Mouse (Mus musculus) lung, adult 2 months (tissue): ENCODE results near the gene 4931406P16Rik. TPM values are rescaled to one million over a fixed set of nuclear protein-coding genes. Genes with fewer than 3 reads are reported as not detected.

Source experiments
- DNase-seq: peaks from one replicate; pipeline ENCODE4 v3.0.0; 2022
- H3K4me1 ChIP-seq: fragments of 200-500 bp; 2 replicates; pipeline ENCODE4 v1.6.1; 2011; ENCODE audit warnings: low read length; ENCODE audit not compliant: control insufficient read depth, insufficient read depth
- H3K4me3 ChIP-seq: fragments of 200-500 bp; replicated peaks from 2 replicates; pipeline ENCODE3; 2011; ENCODE audit warnings: low read depth, mild to moderate bottlenecking, control low read depth, low read length; ENCODE audit errors: extremely low read depth
- CTCF ChIP-seq: fragments of 200-500 bp; IDR thresholded peaks from 2 replicates; pipeline ENCODE4 v1.5.1; 2011; ENCODE audit warnings: mild to moderate bottlenecking, low read length, control low read depth; ENCODE audit not compliant: insufficient read depth
- POLR2A ChIP-seq: fragments of 200-500 bp; IDR thresholded peaks from 2 replicates; pipeline ENCODE4 v1.6.1; 2011; ENCODE audit warnings: low read depth, mild to moderate bottlenecking, control low read depth, low read length, borderline replicate concordance; ENCODE audit errors: extremely low read depth
- WGBS: fragments of 180-500 bp; shearing (Covaris S2); methylation state at CpG from one replicate; pipeline ENCODE4 v1.1.7; 2018; 5-methylcytosine and 5-hydroxymethylcytosine counted together
- polyA plus RNA-seq: library from polyadenylated mRNA; depleted of rRNA; stranded (reverse); fragments of >200 nt; gene quantifications from 2 replicates; pipeline ENCODE4 v1.2.3, GENCODE M21; 2012

Gene 4931406P16Rik
- polyA plus RNA-seq, 1 experiment, result 80.0 TPM

DNA sequence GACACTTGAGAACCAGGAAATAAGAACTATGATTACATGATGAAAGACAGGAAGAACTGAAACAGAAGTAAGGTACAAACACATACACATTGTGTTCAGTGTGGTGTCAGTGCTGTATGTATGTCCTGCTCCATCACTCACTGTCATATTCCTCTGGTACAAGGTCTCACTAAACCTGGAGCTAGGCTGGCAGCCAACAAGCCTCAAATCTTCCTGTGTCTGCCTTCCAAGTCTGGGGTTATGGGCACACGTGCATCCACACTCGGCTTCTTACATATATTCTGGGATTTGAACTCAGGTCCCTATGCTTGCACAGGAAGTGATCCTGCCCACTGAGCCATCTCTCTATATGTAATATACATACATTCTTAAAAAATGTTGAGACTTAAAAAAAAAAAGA is 20.7 kb downstream of the 4931406P16Rik start:
- peaks cover 29% of the 10 kb centered on the region for H3K4me1 ChIP-seq

GRCm38 (mm10) chr7:34291265-34291664 is 22.1 kb downstream of the 4931406P16Rik start:
- 30% methylated on average over 1 of the region's 1 CpGs for WGBS
- Histone ChIP-seq H3K4me1 (peaks cover 34% of the 10 kb centered on the region), H3K4me3 (no peak overlapping the region)
- TF ChIP-seq CTCF (no peak), POLR2A (no peak)
- DNase-seq, result no peak

More for the DNA sequence above, 20.7 kb downstream of the 4931406P16Rik start:
- TF ChIP-seq CTCF (no peak), POLR2A (no peak)
- no peak overlapping the region for H3K4me3 ChIP-seq
- 57% methylated on average over 2 of the region's 2 CpGs for WGBS
- no peak for DNase-seq

GRCm38 (mm10) chr7:34290450-34291151 is 22.8 kb downstream of the 4931406P16Rik start:
- no peak overlapping the region for H3K4me3 ChIP-seq
- no peak for TF ChIP-seq CTCF
- TF ChIP-seq POLR2A, result no peak
- peaks cover 33% of the 10 kb centered on the region for H3K4me1 ChIP-seq
- DNase-seq, result no peak

DNA sequence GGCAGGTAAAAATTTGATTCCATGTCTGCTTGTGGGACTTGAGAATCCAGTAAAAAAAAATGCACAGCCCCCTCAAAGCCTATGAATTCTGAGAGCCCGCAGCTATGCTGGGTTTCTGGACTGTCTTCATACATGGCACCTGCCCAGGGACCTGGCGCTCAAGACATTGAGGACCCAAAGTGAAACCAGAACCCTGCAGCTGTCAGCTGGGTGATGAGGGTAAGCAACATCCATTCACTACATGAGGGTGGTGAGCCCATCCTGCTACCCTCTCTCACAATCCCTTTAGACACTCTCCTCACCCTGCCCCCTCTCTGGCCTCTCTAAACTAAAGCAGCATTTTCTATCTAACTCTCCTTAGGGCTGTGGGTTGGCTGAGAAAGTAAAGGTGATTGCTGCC is 35.7 kb downstream of the 4931406P16Rik start:
- WGBS, result 82% methylated on average over 2 of the region's 2 CpGs
- TF ChIP-seq POLR2A (no peak), CTCF (no peak)

DNA sequence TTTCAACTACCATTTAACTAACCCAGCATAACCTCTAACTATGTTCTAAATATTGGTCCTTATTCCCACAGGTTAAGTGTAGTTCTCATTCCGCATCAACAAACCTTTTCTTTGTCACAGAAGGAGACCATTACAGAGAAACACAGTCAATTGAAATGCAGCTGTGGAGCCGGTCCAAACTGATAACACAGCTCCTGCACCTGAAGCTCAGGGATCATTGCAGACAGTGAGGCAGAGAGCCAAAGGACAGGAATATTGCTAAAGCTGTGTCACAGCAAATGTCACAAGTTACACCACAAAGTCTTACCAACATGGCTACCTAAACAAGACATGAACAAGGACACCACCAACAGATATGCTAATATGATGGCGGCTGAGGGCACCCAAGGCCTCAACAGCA is 37.3 kb downstream of the 4931406P16Rik start:
- no peak for DNase-seq
- H3K4me3 ChIP-seq, result no peak overlapping the region
- WGBS, result 94% methylated on average over 3 of the region's 3 CpGs
- H3K4me1 ChIP-seq, result peaks cover 8% of the 10 kb centered on the region
- TF ChIP-seq POLR2A, result no peak
- TF ChIP-seq CTCF, result no peak

More for the DNA sequence above, 35.7 kb downstream of the 4931406P16Rik start:
- no peak for DNase-seq
- peaks cover 5% of the 10 kb centered on the region for H3K4me1 ChIP-seq
- H3K4me3 ChIP-seq, result no peak overlapping the region

- H3K4me3 ChIP-seq, result no peak overlapping the region
- WGBS, result 52% methylated on average over 4 of the region's 4 CpGs
- DNase-seq, result no peak
Observed at GRCm38 (mm10) chr7:34272465-34272864, 40.9 kb downstream of the 4931406P16Rik start.

DNA sequence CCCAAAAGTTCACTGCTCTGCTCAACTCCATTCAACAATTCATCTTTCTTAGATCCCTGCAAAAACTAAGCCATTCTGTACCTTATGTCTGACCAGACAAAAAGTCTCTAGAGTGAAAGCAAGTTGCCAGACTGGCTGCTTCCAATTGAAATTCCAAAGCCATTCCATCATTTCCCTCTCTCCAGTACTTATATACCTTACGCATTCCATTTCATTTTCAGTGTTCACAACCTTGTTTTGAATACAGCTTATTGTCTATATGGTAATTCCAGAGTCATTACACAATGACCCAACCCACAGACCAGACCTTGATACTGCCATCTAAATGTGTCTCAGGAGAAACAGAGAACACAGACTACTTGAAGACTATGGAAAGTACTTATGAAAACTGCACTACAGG is 44.9 kb downstream of the 4931406P16Rik start:
- WGBS, result 38% methylated on average over 1 of the region's 1 CpGs
- Histone ChIP-seq H3K4me1 (peaks cover 33% of the 10 kb centered on the region), H3K4me3 (no peak overlapping the region)
- TF ChIP-seq CTCF (no peak), POLR2A (no peak)
- DNase-seq, result no peak

More at GRCm38 (mm10) chr7:34272465-34272864, 40.9 kb downstream of the 4931406P16Rik start:
- no peak for TF ChIP-seq POLR2A
- no peak for TF ChIP-seq CTCF
- peaks cover 23% of the 10 kb centered on the region for H3K4me1 ChIP-seq

- no peak for TF ChIP-seq POLR2A
- TF ChIP-seq CTCF, result no peak
- DNase-seq, result no peak
- Histone ChIP-seq H3K4me1 (peaks cover 27% of the 10 kb centered on the region), H3K4me3 (no peak overlapping the region)
Observed at GRCm38 (mm10) chr7:34266421-34266820, 46.9 kb downstream of the 4931406P16Rik start.

- WGBS, result 11% methylated on average over 5 of the region's 5 CpGs
- TF ChIP-seq CTCF (peak; percentile 67), POLR2A (no peak)
- peaks cover 24% of the 10 kb centered on the region for H3K4me1 ChIP-seq
- no peak overlapping the region for H3K4me3 ChIP-seq
- peak; percentile 63 for DNase-seq
Observed at GRCm38 (mm10) chr7:34265876-34266346, 47.4 kb downstream of the 4931406P16Rik start.

DNA sequence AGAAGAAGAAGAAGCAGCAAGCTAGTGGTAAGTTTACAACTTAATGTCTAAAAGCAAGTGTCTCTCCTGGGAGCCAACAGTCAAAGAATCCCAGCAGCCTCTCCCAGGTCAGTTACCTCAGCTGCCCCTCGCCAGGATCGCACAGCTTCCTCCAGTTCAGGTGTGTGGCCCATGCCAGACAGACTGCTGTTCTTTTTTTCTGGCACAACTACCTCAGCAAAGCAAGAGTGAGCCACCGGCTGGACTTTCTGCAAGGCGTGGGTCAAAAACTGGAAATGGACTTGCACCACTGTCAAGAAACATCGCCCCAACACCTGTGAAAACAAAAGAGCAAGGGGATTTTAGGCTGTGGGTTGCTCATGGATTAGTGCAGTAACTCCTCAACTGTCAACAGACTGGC is 49.9 kb downstream of the 4931406P16Rik start:
- H3K4me1 ChIP-seq, result peaks cover 14% of the 10 kb centered on the region
- H3K4me3 ChIP-seq, result no peak overlapping the region
- TF ChIP-seq POLR2A (no peak), CTCF (no peak)
- WGBS, result 88% methylated on average over 5 of the region's 5 CpGs
- DNase-seq, result no peak
